ENCODE assay signal across 11 mouse cellular contexts in genomic region chr5:115362819-115363714, GRCm38 (mm10). TPM values are rescaled to one million over a fixed set of nuclear protein-coding genes. Genes with fewer than 3 reads are reported as not detected.
DNase-seq lines count a peak whose midpoint lies in the region; ATAC-seq lines count a peak whose summit lies in the region.
"Had no signal": no experiment of that assay in that cellular context is flagged by ENCODE, and none has a peak within 500 bp of the region (broad histone marks: within the 10 kb centered on the region; RNA-seq: fewer than 3 reads in every experiment).

No protein-coding gene starts in this region.

- no peaks in the 10 kb centered on the region for H3K9me3 ChIP-seq in forebrain, embryonic 15.5 days

- no peaks in the 10 kb centered on the region for H3K27me3 ChIP-seq in forebrain, embryonic 15.5 days
- H3K27me3 ChIP-seq: Patski had no signal

- intact Hi-C loops in left cerebral cortex, postnatal 14 days (cut with DNase I) = no loop called here

- peak; percentile 88 for DNase-seq in right cerebral cortex, adult 18-20 months
- DNase-seq in right cerebral cortex, postnatal 4 days = no peak
- DNase-seq in left cerebral cortex, postnatal 14 days (ENCODE audit: low spot score in 2 of 2) = peak; percentile 59 to 85
- no peak for DNase-seq in testis, postnatal 10 days (ENCODE audit: low spot score)
- no peak for DNase-seq in adrenal gland, postnatal 25 days
- DNase-seq: kidney, adult 8-10 months had no signal

- 0 out of 2 replicates have a peak, but pooled peaks have one; percentile 41 for ATAC-seq in forebrain, embryonic 15.5 days (replicated peaks)
- no peak for ATAC-seq in CD4-positive, CD25-positive, alpha-beta regulatory T cell, adult 4 months
- ATAC-seq: Patski had no signal

- H3K4me1 ChIP-seq in forebrain, embryonic 15.5 days = peaks cover 6% of the 10 kb centered on the region; the same call in 1 of the 2 replicates

- H3K36me3 ChIP-seq in forebrain, embryonic 15.5 days = no peaks in the 10 kb centered on the region

- H3K4me2 ChIP-seq in forebrain, embryonic 15.5 days (replicated peaks) = no peak overlapping the region
- H3K4me2 ChIP-seq: liver, embryonic 11.5 days had no signal

- 0 out of 2 replicates have a peak overlapping the region, but pooled peaks have one; percentile 35 for H3K27ac ChIP-seq in forebrain, embryonic 15.5 days (replicated peaks)

- no peak overlapping the region for H3K9ac ChIP-seq in forebrain, embryonic 15.5 days (replicated peaks)

- 23% methylated on average over 19 of the region's 19 CpGs for WGBS in forebrain, embryonic 15.5 days

- H3K4me3 ChIP-seq in forebrain, embryonic 15.5 days = no peak overlapping the region
- H3K4me3 ChIP-seq: erythroblast, embryonic 14.5 days had no signal

RNA-seq across cellular contexts. Expression of gene Cox6a1, which starts 14.3 kb away (rescaled TPM):
- polyA plus RNA-seq in forebrain, embryonic 15.5 days (2015; fragmentation: Nextera tagmentation; extraction: Ambion mirVana) = 968 and 991 TPM in 2 replicates
- 100 to 1,000 TPM; 838 to 857 TPM for total RNA-seq in left cerebral cortex, postnatal 14 days (2021)
- 1,153 and 1,399 TPM in 2 replicates for total RNA-seq in adrenal gland, postnatal 25 days (2021)
- 100 to 1,000 TPM; 486 to 529 TPM for polyA plus RNA-seq in CD4-positive, CD25-positive, alpha-beta regulatory T cell, adult 4 months (2017; shearing (Covaris generic))

RNA-seq across cellular contexts. Expression of gene Triap1, which starts 22.0 kb away (rescaled TPM):
- polyA plus RNA-seq in forebrain, embryonic 15.5 days (2015; fragmentation: Nextera tagmentation; extraction: Ambion mirVana) = 60.5 and 64.3 TPM in 2 replicates
- total RNA-seq in left cerebral cortex, postnatal 14 days (2021) = 10 to 100 TPM; 28.2 to 32.4 TPM
- 37.6 and 47.5 TPM in 2 replicates for total RNA-seq in adrenal gland, postnatal 25 days (2021)
- 10 to 100 TPM; 50.6 to 54.3 TPM for polyA plus RNA-seq in CD4-positive, CD25-positive, alpha-beta regulatory T cell, adult 4 months (2017; shearing (Covaris generic))

RNA-seq across cellular contexts. Expression of gene Gatc, which starts 22.1 kb away (rescaled TPM):
- 33.6 and 36.6 TPM in 2 replicates for polyA plus RNA-seq in forebrain, embryonic 15.5 days (2015; fragmentation: Nextera tagmentation; extraction: Ambion mirVana)
- total RNA-seq in left cerebral cortex, postnatal 14 days (2021) = 10 to 100 TPM; 22.4 to 23.3 TPM
- 21.6 and 22.9 TPM in 2 replicates for total RNA-seq in adrenal gland, postnatal 25 days (2021)
- 10 to 100 TPM; 11.8 to 13.6 TPM for polyA plus RNA-seq in CD4-positive, CD25-positive, alpha-beta regulatory T cell, adult 4 months (2017; shearing (Covaris generic))

RNA-seq across cellular contexts. Expression of gene Srsf9, which starts 36.1 kb away (rescaled TPM):
- 200 and 204 TPM in 2 replicates for polyA plus RNA-seq in forebrain, embryonic 15.5 days (2015; fragmentation: Nextera tagmentation; extraction: Ambion mirVana)
- total RNA-seq in left cerebral cortex, postnatal 14 days (2021) = 10 to 100 TPM; 73.4 to 75.5 TPM
- total RNA-seq in adrenal gland, postnatal 25 days (2021) = 74.5 and 77.0 TPM in 2 replicates
- 10 to 100 TPM; 13.9 to 26.3 TPM for polyA plus RNA-seq in CD4-positive, CD25-positive, alpha-beta regulatory T cell, adult 4 months (2017; shearing (Covaris generic))

Comparison
In these comparisons a context has a peak if more than half of its experiments do, and no peak if none do; other contexts are left out.
1. DNase-seq: peak in right cerebral cortex, adult 18-20 months (single experiment) and left cerebral cortex, postnatal 14 days (2 of 2); none in right cerebral cortex, postnatal 4 days (single experiment), testis, postnatal 10 days (single experiment) and adrenal gland, postnatal 25 days (single experiment).